Mouse (Mus musculus) thymus, postnatal 10 days (tissue): Measurements from ENCODE around the gene Gm10563.
"Not testable (repeated sequence)": the region's sequence is repeated elsewhere in the genome, so short reads cannot be mapped to it uniquely, and the experiment has no call there.

Experiments used
- DNase-seq, 2 experiments: peaks; one replicate each; pipeline ENCODE4 v3.0.0; 2021; ENCODE audit warnings: low spot score in 2 of 2

The Gm10563 gene

GRCm38 (mm10) chr4:155598536-155598935 is 46.7 kb downstream of the Gm10563 start:
- no peak for DNase-seq

GRCm38 (mm10) chr4:155596606-155597005 is 48.6 kb downstream of the Gm10563 start:
- no peak for DNase-seq

- DNase-seq = no peak
Measured at GRCm38 (mm10) chr4:155595777-155596176, 49.4 kb downstream of the Gm10563 start.

GRCm38 (mm10) chr4:155593780-155594179 is 51.4 kb downstream of the Gm10563 start:
- no peak for DNase-seq

- no peak for DNase-seq
Measured at GRCm38 (mm10) chr4:155591012-155591719, 54.0 kb downstream of the Gm10563 start.

GRCm38 (mm10) chr4:155589356-155589755 is 55.9 kb downstream of the Gm10563 start:
- no peak for DNase-seq

- DNase-seq = no peak
Measured at GRCm38 (mm10) chr4:155582279-155582905, 62.8 kb downstream of the Gm10563 start.

GRCm38 (mm10) chr4:155580420-155580819 is 64.8 kb downstream of the Gm10563 start:
- DNase-seq = peak; percentile 16 to 47

GRCm38 (mm10) chr4:155578336-155579125 is 66.7 kb downstream of the Gm10563 start:
- DNase-seq = no peak

GRCm38 (mm10) chr4:155577741-155578140 is 67.5 kb downstream of the Gm10563 start:
- no peak for DNase-seq

GRCm38 (mm10) chr4:155577132-155577531 is 68.1 kb downstream of the Gm10563 start:
- no peak for DNase-seq

GRCm38 (mm10) chr4:155575521-155575920 is 69.7 kb downstream of the Gm10563 start:
- DNase-seq = no peak

GRCm38 (mm10) chr4:155574931-155575330 is 70.3 kb downstream of the Gm10563 start:
- no peak for DNase-seq

- DNase-seq = no peak
Measured at GRCm38 (mm10) chr4:155573876-155574275, 71.3 kb downstream of the Gm10563 start.

GRCm38 (mm10) chr4:155573155-155573554 is 72.1 kb downstream of the Gm10563 start:
- DNase-seq = no peak

GRCm38 (mm10) chr4:155571442-155571841 is 73.8 kb downstream of the Gm10563 start:
- DNase-seq = no peak

GRCm38 (mm10) chr4:155570315-155570714 is 74.9 kb downstream of the Gm10563 start:
- DNase-seq = not testable (repeated sequence)

- no peak for DNase-seq
Measured at GRCm38 (mm10) chr4:155569818-155570217, 75.4 kb downstream of the Gm10563 start.

GRCm38 (mm10) chr4:155568632-155569370 is 76.4 kb downstream of the Gm10563 start:
- DNase-seq = no peak

GRCm38 (mm10) chr4:155568170-155568569 is 77.0 kb downstream of the Gm10563 start:
- DNase-seq = peak in 1 of 2 experiments; percentile 35

GRCm38 (mm10) chr4:155566555-155566954 is 78.7 kb downstream of the Gm10563 start:
- no peak for DNase-seq
